Mouse (Mus musculus) ES-E14 (cell line): ENCODE measurements around the gene 6430628N08Rik.

Experiments
- HCFC1 ChIP-seq: IDR thresholded peaks from 2 replicates; pipeline ENCODE4 v1.6.1; 2012; ENCODE audit warnings: low read length, inconsistent platforms, borderline replicate concordance; ENCODE audit not compliant: insufficient read depth
- ZC3H11A ChIP-seq: IDR thresholded peaks from 2 replicates; pipeline ENCODE4 v1.6.1; 2012; ENCODE audit warnings: low read depth, mild to moderate bottlenecking, inconsistent platforms, low read length, borderline replicate concordance

- TF ChIP-seq ZC3H11A (no peak), HCFC1 (no peak)
These were observed 40.4 kb upstream of the 6430628N08Rik start for GRCm38 (mm10) chr4:115850111-115850510.
